Comparison of ENCODE assay signal across 7 mouse cellular contexts in the genomic region with DNA sequence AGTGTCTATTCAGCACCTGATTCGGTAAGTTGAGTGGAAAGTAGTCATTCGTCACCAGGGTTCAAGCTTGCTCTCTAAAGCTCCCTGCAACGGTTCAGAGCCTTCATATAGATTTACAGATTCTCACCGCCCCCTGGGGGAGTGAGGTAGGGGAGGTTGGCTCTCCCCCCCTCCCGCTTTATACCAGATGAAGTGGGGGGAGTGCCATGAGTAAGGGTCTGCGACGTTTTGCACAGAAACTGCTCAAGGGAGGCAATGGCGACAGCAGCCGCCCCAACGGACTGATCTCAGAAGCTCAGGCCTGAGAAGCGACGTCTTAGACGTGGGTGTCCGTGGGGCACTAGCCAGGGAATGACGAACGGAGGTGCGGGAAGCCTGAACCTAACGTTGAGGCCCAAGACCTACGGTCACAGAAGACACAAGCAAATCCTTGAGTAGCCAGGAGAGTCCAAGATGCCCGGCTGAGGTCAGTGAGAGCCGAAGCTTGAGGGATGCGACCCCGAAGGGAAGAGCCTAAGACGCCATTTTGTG. TPM values are rescaled to one million over a fixed set of nuclear protein-coding genes. Genes with fewer than 3 reads are reported as not detected.
A peak's percentile ranks its signal among the peaks of the same experiment; 100 is the strongest.
DNase-seq lines count a peak whose midpoint lies in the region; ATAC-seq and TF ChIP-seq lines count a peak whose summit lies in the region.

No protein-coding gene starts in this region.

- peak overlapping the region; percentile 80 for H3K27ac ChIP-seq in cortical plate, adult 2 months (ENCODE audit: insufficient read depth, low read length)
- H3K27ac ChIP-seq in hindbrain, embryonic 14.5 days, result peak overlapping the region; percentile 81
- H3K27ac ChIP-seq in midbrain, embryonic 13.5 days, result peak overlapping the region; percentile 83

- no peaks in the 10 kb centered on the region for H3K27me3 ChIP-seq in hindbrain, embryonic 14.5 days (ENCODE audit: control insufficient read depth, insufficient read depth, low read length)
- H3K27me3 ChIP-seq in midbrain, embryonic 13.5 days, result no peaks in the 10 kb centered on the region

- peak; percentile 7; the same call in 1 of the 2 replicates for ATAC-seq in hindbrain, embryonic 14.5 days (ENCODE audit: low FRiP score)
- no peak; the same call in 1 of the 2 replicates for ATAC-seq in midbrain, embryonic 13.5 days

- H3K4me2 ChIP-seq in hindbrain, embryonic 14.5 days (replicated peaks), result peak overlapping the region; percentile 81
- peak overlapping the region; percentile 82 for H3K4me2 ChIP-seq in midbrain, embryonic 13.5 days (replicated peaks)

- no peaks in the 10 kb centered on the region for H3K9me3 ChIP-seq in hindbrain, embryonic 14.5 days (ENCODE audit: control insufficient read depth, low read length)
- no peaks in the 10 kb centered on the region for H3K9me3 ChIP-seq in midbrain, embryonic 13.5 days

- TF ChIP-seq POLR2A in lung, adult 2 months (IDR thresholded peaks at IDR 0.05; ENCODE audit: borderline replicate concordance, extremely low read depth, low read depth, low read length), result no peak
- no peak for TF ChIP-seq POLR2A in cortical plate, adult 2 months (IDR thresholded peaks at IDR 0.05; ENCODE audit: extremely low read depth, insufficient read depth, low read length)

- peaks cover 14% of the 10 kb centered on the region for H3K36me3 ChIP-seq in hindbrain, embryonic 14.5 days (replicated peaks; ENCODE audit: control insufficient read depth, insufficient read depth)
- H3K36me3 ChIP-seq in midbrain, embryonic 13.5 days, result peaks cover 18% of the 10 kb centered on the region

- peaks cover 12% of the 10 kb centered on the region; the same call in 1 of the 2 replicates for H3K4me1 ChIP-seq in lung, adult 2 months (ENCODE audit: control insufficient read depth, insufficient read depth, low read length)
- H3K4me1 ChIP-seq in cortical plate, adult 2 months (ENCODE audit: control insufficient read depth, insufficient read depth, low read length), result peaks cover 4% of the 10 kb centered on the region; the same call in 1 of the 2 replicates
- H3K4me1 ChIP-seq in hindbrain, embryonic 14.5 days (replicated peaks; ENCODE audit: control insufficient read depth, insufficient read depth, low read length), result peaks cover 16% of the 10 kb centered on the region
- H3K4me1 ChIP-seq in midbrain, embryonic 13.5 days (replicated peaks), result peaks cover 50% of the 10 kb centered on the region

- H3K9ac ChIP-seq in hindbrain, embryonic 14.5 days, result peak overlapping the region; percentile 80
- H3K9ac ChIP-seq in midbrain, embryonic 13.5 days (replicated peaks), result peak overlapping the region; percentile 71

- no peak for TF ChIP-seq CTCF in lung, adult 2 months (IDR thresholded peaks at IDR 0.05; ENCODE audit: insufficient read depth, low read length)
- TF ChIP-seq CTCF in cortical plate, adult 2 months (IDR thresholded peaks at IDR 0.05; ENCODE audit: extremely low read depth, insufficient read depth, low read length), result no peak

- no peak for DNase-seq in lung, adult 2 months
- DNase-seq in lung, postnatal 36 days, result no peak
- no peak for DNase-seq in hindbrain, embryonic 14.5 days (ENCODE audit: low spot score)
- DNase-seq in ovary, postnatal 36 days (ENCODE audit: low spot score), result no peak
- DNase-seq in spleen, postnatal 10 days (ENCODE audit: low spot score in 2 of 2), result no peak

- under 1% methylated on average over 24 of the region's 24 CpGs for WGBS in lung, adult 2 months
- WGBS in hindbrain, embryonic 14.5 days, result 0% methylated on average over 24 of the region's 24 CpGs
- WGBS in midbrain, embryonic 13.5 days, result under 1% methylated on average over 24 of the region's 24 CpGs

- peak overlapping the region; percentile 68 for H3K4me3 ChIP-seq in lung, adult 2 months (replicated peaks; ENCODE audit: extremely low read depth, low read depth, low read length)
- H3K4me3 ChIP-seq in cortical plate, adult 2 months (ENCODE audit: insufficient read depth, low read length), result peak overlapping the region; percentile 89
- peak overlapping the region; percentile 68 for H3K4me3 ChIP-seq in hindbrain, embryonic 14.5 days (replicated peaks; ENCODE audit: low read length)
- H3K4me3 ChIP-seq in midbrain, embryonic 13.5 days (replicated peaks), result peak overlapping the region; percentile 56

RNA-seq across cellular contexts. Expression of gene Akap8l, which starts 0.5 kb away (rescaled TPM):
- polyA plus RNA-seq in lung, adult 2 months (2012; rRNA removed), result 137 and 149 TPM in 2 replicates
- 363 and 441 TPM in 2 replicates for polyA plus RNA-seq in cortical plate, adult 2 months (2012; rRNA removed)
- 111 and 121 TPM in 2 replicates for polyA plus RNA-seq in hindbrain, embryonic 14.5 days (2014; fragmentation: Nextera tagmentation; extraction: Ambion mirVana)
- 138 and 168 TPM in 2 replicates for polyA plus RNA-seq in midbrain, embryonic 13.5 days (2015; fragmentation: Nextera tagmentation; extraction: Ambion mirVana)

RNA-seq across cellular contexts. Expression of gene Akap8, which starts 28.9 kb away (rescaled TPM):
- 63.3 and 77.5 TPM in 2 replicates for polyA plus RNA-seq in lung, adult 2 months (2012; rRNA removed)
- polyA plus RNA-seq in cortical plate, adult 2 months (2012; rRNA removed), result 87.3 and 95.9 TPM in 2 replicates
- 41.8 and 46.2 TPM in 2 replicates for polyA plus RNA-seq in hindbrain, embryonic 14.5 days (2014; fragmentation: Nextera tagmentation; extraction: Ambion mirVana)
- polyA plus RNA-seq in midbrain, embryonic 13.5 days (2015; fragmentation: Nextera tagmentation; extraction: Ambion mirVana), result 116 and 121 TPM in 2 replicates

RNA-seq across cellular contexts. Expression of gene Wiz, which starts 39.3 kb away (rescaled TPM):
- 40.0 and 42.0 TPM in 2 replicates for polyA plus RNA-seq in lung, adult 2 months (2012; rRNA removed)
- polyA plus RNA-seq in cortical plate, adult 2 months (2012; rRNA removed), result 36.9 and 37.8 TPM in 2 replicates
- 45.9 and 47.5 TPM in 2 replicates for polyA plus RNA-seq in hindbrain, embryonic 14.5 days (2014; fragmentation: Nextera tagmentation; extraction: Ambion mirVana)
- 33.7 and 36.4 TPM in 2 replicates for polyA plus RNA-seq in midbrain, embryonic 13.5 days (2015; fragmentation: Nextera tagmentation; extraction: Ambion mirVana)

RNA-seq across cellular contexts. Expression of gene Rasal3, which starts 53.5 kb away (rescaled TPM):
- polyA plus RNA-seq in lung, adult 2 months (2012; rRNA removed), result 13.3 and 17.4 TPM in 2 replicates
- 4.8 and 5.3 TPM in 2 replicates for polyA plus RNA-seq in cortical plate, adult 2 months (2012; rRNA removed)
- polyA plus RNA-seq in hindbrain, embryonic 14.5 days (2014; fragmentation: Nextera tagmentation; extraction: Ambion mirVana), result 0.62 and 0.80 TPM in 2 replicates
- 0.54 TPM in 2 replicates for polyA plus RNA-seq in midbrain, embryonic 13.5 days (2015; fragmentation: Nextera tagmentation; extraction: Ambion mirVana)
